Mouse (Mus musculus): Measurements from ENCODE around the gene Ugt1a10.
"Not testable (repeated sequence)": the region's sequence is repeated elsewhere in the genome, so short reads cannot be mapped to it uniquely, and the experiment has no call there.

Gene Ugt1a10

GRCm38 (mm10) chr1:88138145-88138544, 83.0 kb downstream of the Ugt1a10 start:
- DNase-seq (ENCODE audit: low spot score in 2 of 2), result no peak

GRCm38 (mm10) chr1:88140492-88140891, 85.3 kb downstream of the Ugt1a10 start:
- not testable (repeated sequence) for DNase-seq (ENCODE audit: low spot score in 2 of 2)

- DNase-seq (ENCODE audit: low spot score in 2 of 2), result not testable (repeated sequence)
Observed at GRCm38 (mm10) chr1:88143966-88144675, 88.9 kb downstream of the Ugt1a10 start.

GRCm38 (mm10) chr1:88145278-88145677, 90.1 kb downstream of the Ugt1a10 start:
- not testable (repeated sequence) for DNase-seq (ENCODE audit: low spot score in 2 of 2)

- DNase-seq (ENCODE audit: low spot score in 2 of 2), result not testable (repeated sequence)
Observed at GRCm38 (mm10) chr1:88150133-88150532, 94.9 kb downstream of the Ugt1a10 start.

- no peak for DNase-seq (ENCODE audit: low spot score in 2 of 2)
Observed at GRCm38 (mm10) chr1:88158430-88158829, 103.2 kb downstream of the Ugt1a10 start.

GRCm38 (mm10) chr1:88165711-88166110, 110.5 kb downstream of the Ugt1a10 start, which contains the start of gene Ugt1a5:
Gene Ugt1a5, plus strand, starts transcription at chr1:88166012.
- no peak for DNase-seq (ENCODE audit: low spot score in 2 of 2)

GRCm38 (mm10) chr1:88172190-88172589, 117.0 kb downstream of the Ugt1a10 start:
- not testable (repeated sequence) for DNase-seq (ENCODE audit: low spot score in 2 of 2)

- DNase-seq (ENCODE audit: low spot score in 2 of 2), result no peak
Observed at GRCm38 (mm10) chr1:88179657-88180056, 124.5 kb downstream of the Ugt1a10 start.

GRCm38 (mm10) chr1:88186325-88186935, 131.2 kb downstream of the Ugt1a10 start:
- DNase-seq (ENCODE audit: low spot score in 2 of 2), result no peak

- no peak for DNase-seq (ENCODE audit: low spot score in 2 of 2)
Observed at GRCm38 (mm10) chr1:88192136-88192535, 136.9 kb downstream of the Ugt1a10 start.

GRCm38 (mm10) chr1:88195687-88196086, 140.5 kb downstream of the Ugt1a10 start:
- DNase-seq (ENCODE audit: low spot score in 2 of 2), result no peak

GRCm38 (mm10) chr1:88197443-88197842, 142.3 kb downstream of the Ugt1a10 start:
- DNase-seq (ENCODE audit: low spot score in 2 of 2), result no peak

GRCm38 (mm10) chr1:88199996-88200395, 144.8 kb downstream of the Ugt1a10 start:
- no peak for DNase-seq (ENCODE audit: low spot score in 2 of 2)

GRCm38 (mm10) chr1:88200456-88200855, 145.3 kb downstream of the Ugt1a10 start, which contains the start of gene Ugt1a2:
Gene Ugt1a2, plus strand, starts transcription at chr1:88200601.
- DNase-seq (ENCODE audit: low spot score in 2 of 2), result no peak

- DNase-seq (ENCODE audit: low spot score in 2 of 2), result peak; percentile 65 to 78
Observed at GRCm38 (mm10) chr1:88205294-88205922, 150.2 kb downstream of the Ugt1a10 start, which contains the start of gene Dnajb3. Gene Dnajb3, minus strand, starts transcription at chr1:88205782.

GRCm38 (mm10) chr1:88206843-88207479, 151.8 kb downstream of the Ugt1a10 start:
- no peak for DNase-seq (ENCODE audit: low spot score in 2 of 2)

GRCm38 (mm10) chr1:88211812-88212211, 156.6 kb downstream of the Ugt1a10 start, which contains the start of gene Ugt1a1:
Gene Ugt1a1, plus strand, starts transcription at chr1:88211959.
- DNase-seq (ENCODE audit: low spot score in 2 of 2), result no peak

- no peak for DNase-seq (ENCODE audit: low spot score in 2 of 2)
Observed at GRCm38 (mm10) chr1:88212341-88213045, 157.3 kb downstream of the Ugt1a10 start.

GRCm38 (mm10) chr1:88213061-88213460, 157.9 kb downstream of the Ugt1a10 start:
- no peak for DNase-seq (ENCODE audit: low spot score in 2 of 2)

- no peak for DNase-seq (ENCODE audit: low spot score in 2 of 2)
Observed at GRCm38 (mm10) chr1:88213766-88214461, 158.7 kb downstream of the Ugt1a10 start.

All from right cerebral cortex, postnatal 36 days (tissue).